Mouse (Mus musculus) intestine, postnatal 0 days (tissue): ENCODE data around the gene Nfs1. TPM values are rescaled to one million over a fixed set of nuclear protein-coding genes. Genes with fewer than 3 reads are reported as not detected.

Experiments
- ATAC-seq: fragments of 200-750 bp; cut with Nextera tagmentation; 2 replicates; pipeline ENCODE4 v1.8.0; 2017; ENCODE audit warnings: mild to moderate bottlenecking, moderate TSS enrichment, moderate library complexity
- H3K27ac ChIP-seq: fragments of 300-500 bp; sonication (generic); 2 replicates; pipeline ENCODE4 v1.5.1; 2014; ENCODE audit warnings: mild to moderate bottlenecking, low read depth, low read length, moderate library complexity
- H3K27me3 ChIP-seq: fragments of 300-500 bp; sonication (generic); replicated peaks from 2 replicates; pipeline ENCODE4 v1.6.1; 2014; ENCODE audit warnings: low read length, mixed read lengths; ENCODE audit not compliant: control insufficient read depth, insufficient read depth
- H3K36me3 ChIP-seq: fragments of 300-500 bp; sonication (generic); 2 replicates; pipeline ENCODE4 v1.6.1; 2014; ENCODE audit warnings: mild to moderate bottlenecking, moderate library complexity; ENCODE audit not compliant: control insufficient read depth, insufficient read depth
- H3K4me1 ChIP-seq: fragments of 300-500 bp; sonication (generic); replicated peaks from 2 replicates; pipeline ENCODE4 v1.6.1; 2014; ENCODE audit warnings: antibody characterized with exemption, low read length, mixed read lengths; ENCODE audit not compliant: control insufficient read depth, insufficient read depth
- H3K4me2 ChIP-seq: fragments of 300-500 bp; sonication (generic); replicated peaks from 2 replicates; pipeline ENCODE4 v1.6.1; 2014; ENCODE audit warnings: low read depth, mild to moderate bottlenecking, moderate library complexity
- H3K4me3 ChIP-seq: fragments of 300-500 bp; sonication (generic); 2 replicates; pipeline ENCODE4 v1.5.1; 2014; ENCODE audit warnings: low read depth, low read length
- H3K9ac ChIP-seq: fragments of 300-500 bp; sonication (generic); 2 replicates; pipeline ENCODE4 v1.6.1; 2014; ENCODE audit warnings: mild to moderate bottlenecking, low read depth, low read length
- H3K9me3 ChIP-seq: fragments of 300-500 bp; sonication (generic); 2 replicates; pipeline ENCODE4 v1.6.1; 2016; ENCODE audit warnings: mixed run types; ENCODE audit not compliant: control insufficient read depth
- CTCF ChIP-seq: sonication (generic); IDR thresholded peaks from 2 replicates; pipeline ENCODE4 v1.5.1; 2016; ENCODE audit warnings: low read depth, mild to moderate bottlenecking, control low read depth, antibody characterized with exemption, moderate library complexity
- WGBS: fragments of 180-500 bp; shearing (Covaris S2); extraction: QIAGEN DNeasy Blood & Tissue Kit; methylation state at CpG from one replicate; pipeline ENCODE4 v1.1.7; 2014; 5-methylcytosine and 5-hydroxymethylcytosine counted together
- polyA plus RNA-seq: library from polyadenylated mRNA; unstranded; fragments of >200 nt; fragmentation: Nextera tagmentation; extraction: Ambion mirVana; gene quantifications from 2 replicates; pipeline ENCODE4 v1.2.1, GENCODE M21; 2015

Nfs1 gene
- polyA plus RNA-seq, 1 experiment from 2014 or later, result 41.1 TPM

DNA sequence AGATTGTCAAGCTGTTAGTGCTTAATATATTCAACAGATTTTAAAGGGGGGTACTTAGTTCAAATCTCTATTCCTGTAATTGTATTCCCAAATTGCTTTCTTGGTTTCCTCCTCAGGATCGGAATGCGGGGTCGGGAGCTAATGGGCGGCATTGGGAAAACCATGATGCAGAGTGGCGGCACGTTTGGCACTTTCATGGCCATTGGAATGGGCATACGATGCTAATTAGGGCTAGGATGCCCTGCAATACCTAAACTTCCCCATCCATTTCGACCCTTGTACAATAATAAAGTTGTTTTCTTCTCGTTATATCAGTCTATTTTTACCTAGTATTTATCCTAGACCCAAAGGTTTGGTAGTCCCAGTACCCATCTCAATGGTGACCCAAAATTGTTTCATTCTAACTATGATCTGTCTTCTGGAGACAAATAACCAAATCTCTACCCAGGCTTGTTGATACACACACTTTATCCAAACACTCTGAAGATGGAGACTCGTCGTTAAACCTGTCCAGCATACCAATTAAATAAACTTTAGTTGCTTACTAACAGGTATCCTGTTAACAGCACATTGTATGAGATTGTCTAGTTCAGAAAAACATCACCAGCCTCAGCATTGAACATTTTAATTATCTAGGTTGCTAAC is 1.6 kb upstream of the Nfs1 start:
- peak overlapping the region; percentile 86 for H3K4me2 ChIP-seq
- H3K36me3 ChIP-seq, result peaks cover 43% of the 10 kb centered on the region
- 54% methylated on average over 11 of the region's 11 CpGs for WGBS
- 0 out of 2 replicates have a peak overlapping the region, but pooled peaks have one; percentile 78 for H3K9ac ChIP-seq
- ATAC-seq, result no peak
- H3K27me3 ChIP-seq, result no peaks in the 10 kb centered on the region
- no peaks in the 10 kb centered on the region for H3K9me3 ChIP-seq
- peak overlapping the region; percentile 73; the same call in 1 of the 2 replicates for H3K4me3 ChIP-seq
- H3K4me1 ChIP-seq, result no peaks in the 10 kb centered on the region; the same call in 1 of the 2 replicates
- no peak overlapping the region for H3K27ac ChIP-seq
- no peak for TF ChIP-seq CTCF

DNA sequence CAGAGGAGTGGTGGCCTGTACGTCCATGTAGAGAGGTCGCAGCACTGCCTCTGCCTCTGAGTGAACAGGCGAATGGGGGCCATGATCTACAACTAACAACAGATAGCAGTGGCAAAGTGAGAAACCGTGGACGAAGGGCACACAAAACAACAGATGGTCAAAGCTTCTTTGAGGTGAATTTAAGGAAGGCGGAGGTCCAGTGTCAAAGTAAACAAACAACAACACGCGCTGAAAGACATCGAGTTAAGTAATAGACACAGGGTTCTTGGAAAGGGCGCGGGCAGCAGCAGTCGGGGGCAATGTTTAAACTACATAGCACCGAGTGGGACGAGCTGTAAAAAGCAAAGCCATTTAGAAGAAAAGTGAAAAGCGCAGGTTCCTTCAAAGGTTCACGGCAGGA is 619 bp downstream of the Nfs1 start:
- Histone ChIP-seq H3K4me3 (peak overlapping the region; percentile 73), H3K27ac (peak overlapping the region; percentile 93), H3K4me1 (no peaks in the 10 kb centered on the region; the same call in 1 of the 2 replicates), H3K4me2 (peak overlapping the region; percentile 86), H3K9me3 (no peaks in the 10 kb centered on the region), H3K9ac (peak overlapping the region; percentile 78), H3K27me3 (no peaks in the 10 kb centered on the region), H3K36me3 (peaks cover 37% of the 10 kb centered on the region)
- WGBS, result 3% methylated on average over 16 of the region's 16 CpGs
- TF ChIP-seq CTCF, result no peak
- peak; percentile 3; the same call in 1 of the 2 replicates for ATAC-seq

GRCm38 (mm10) chr2:156142820-156143219 is 1.2 kb downstream of the Nfs1 start:
- peaks cover 32% of the 10 kb centered on the region for H3K36me3 ChIP-seq
- peak; percentile 35; the same call in 1 of the 2 replicates for TF ChIP-seq CTCF
- 81% methylated on average over 2 of the region's 2 CpGs for WGBS
- no peak for ATAC-seq
- peak overlapping the region; percentile 86 for H3K4me2 ChIP-seq
- H3K27me3 ChIP-seq, result no peaks in the 10 kb centered on the region
- peak overlapping the region; percentile 73; the same call in 1 of the 2 replicates for H3K4me3 ChIP-seq
- H3K27ac ChIP-seq, result 0 out of 2 replicates have a peak overlapping the region, but pooled peaks have one; percentile 93
- H3K9ac ChIP-seq, result peak overlapping the region; percentile 78; the same call in 1 of the 2 replicates
- no peaks in the 10 kb centered on the region; the same call in 1 of the 2 replicates for H3K4me1 ChIP-seq
- no peaks in the 10 kb centered on the region for H3K9me3 ChIP-seq

- Histone ChIP-seq H3K4me1 (no peaks in the 10 kb centered on the region), H3K27ac (no peak overlapping the region), H3K27me3 (no peaks in the 10 kb centered on the region), H3K4me2 (no peak overlapping the region), H3K9ac (no peak overlapping the region), H3K4me3 (no peak overlapping the region), H3K9me3 (no peaks in the 10 kb centered on the region), H3K36me3 (peaks cover 49% of the 10 kb centered on the region)
- no peak for ATAC-seq
- TF ChIP-seq CTCF, result peak; percentile 60
- 86% methylated on average over 6 of the region's 6 CpGs for WGBS
Measured at GRCm38 (mm10) chr2:156135695-156136094, 8.3 kb downstream of the Nfs1 start.

GRCm38 (mm10) chr2:156134161-156134560 is 9.8 kb downstream of the Nfs1 start:
- no peak for TF ChIP-seq CTCF
- H3K27ac ChIP-seq, result no peak overlapping the region
- H3K4me1 ChIP-seq, result no peaks in the 10 kb centered on the region
- H3K4me3 ChIP-seq, result no peak overlapping the region
- 94% methylated on average over 5 of the region's 5 CpGs for WGBS
- H3K9ac ChIP-seq, result no peak overlapping the region
- H3K36me3 ChIP-seq, result peaks cover 45% of the 10 kb centered on the region
- H3K4me2 ChIP-seq, result no peak overlapping the region
- no peaks in the 10 kb centered on the region for H3K9me3 ChIP-seq
- no peaks in the 10 kb centered on the region for H3K27me3 ChIP-seq
- ATAC-seq, result no peak

DNA sequence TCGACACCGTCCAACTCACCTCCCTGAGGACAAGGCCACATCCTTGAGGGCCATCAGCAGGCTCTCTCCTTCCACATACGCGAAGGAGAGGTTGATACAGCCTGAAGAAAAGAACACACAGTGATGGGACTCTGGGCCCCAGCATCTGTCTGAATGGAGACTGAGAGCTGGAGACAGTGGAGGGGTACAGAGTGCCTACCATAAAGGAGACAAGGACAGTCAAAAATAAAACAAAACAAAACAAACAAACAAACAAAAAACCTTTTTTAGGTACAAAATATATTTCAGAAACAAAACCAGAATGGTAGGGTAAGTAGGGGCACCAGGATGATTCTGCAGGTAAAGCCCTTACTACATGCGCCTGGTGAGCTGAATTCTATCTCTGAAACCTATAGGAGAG is 17.0 kb downstream of the Nfs1 start, which contains the start of gene Gm28036:
Gene Gm28036, minus strand, starts transcription at position 101 of the 400 bp plus-strand sequence.
- no peaks in the 10 kb centered on the region for H3K27me3 ChIP-seq
- H3K4me3 ChIP-seq, result no peak within 1 kb of the TSS
- no peaks in the 10 kb centered on the region for H3K9me3 ChIP-seq
- no peaks in the 10 kb centered on the region for H3K4me1 ChIP-seq
- no peak for TF ChIP-seq CTCF
- H3K4me2 ChIP-seq, result no peak within 1 kb of the TSS
- H3K9ac ChIP-seq, result no peak within 1 kb of the TSS
- no peak for ATAC-seq
- WGBS, result over 99% methylated on average over 5 of the region's 5 CpGs
- no peak within 1 kb of the TSS for H3K27ac ChIP-seq
- H3K36me3 ChIP-seq, result peaks cover 36% of the 10 kb centered on the region
